Mouse (Mus musculus): ENCODE results near the gene Psmb3. TPM values are rescaled to one million over a fixed set of nuclear protein-coding genes. Genes with fewer than 3 reads are reported as not detected.
"Not testable (repeated sequence)": the region's sequence is repeated elsewhere in the genome, so short reads cannot be mapped to it uniquely, and the experiment has no call there.

The Psmb3 gene
- polyA plus RNA-seq, 1 experiment from 2014 or later = 421 TPM

DNA sequence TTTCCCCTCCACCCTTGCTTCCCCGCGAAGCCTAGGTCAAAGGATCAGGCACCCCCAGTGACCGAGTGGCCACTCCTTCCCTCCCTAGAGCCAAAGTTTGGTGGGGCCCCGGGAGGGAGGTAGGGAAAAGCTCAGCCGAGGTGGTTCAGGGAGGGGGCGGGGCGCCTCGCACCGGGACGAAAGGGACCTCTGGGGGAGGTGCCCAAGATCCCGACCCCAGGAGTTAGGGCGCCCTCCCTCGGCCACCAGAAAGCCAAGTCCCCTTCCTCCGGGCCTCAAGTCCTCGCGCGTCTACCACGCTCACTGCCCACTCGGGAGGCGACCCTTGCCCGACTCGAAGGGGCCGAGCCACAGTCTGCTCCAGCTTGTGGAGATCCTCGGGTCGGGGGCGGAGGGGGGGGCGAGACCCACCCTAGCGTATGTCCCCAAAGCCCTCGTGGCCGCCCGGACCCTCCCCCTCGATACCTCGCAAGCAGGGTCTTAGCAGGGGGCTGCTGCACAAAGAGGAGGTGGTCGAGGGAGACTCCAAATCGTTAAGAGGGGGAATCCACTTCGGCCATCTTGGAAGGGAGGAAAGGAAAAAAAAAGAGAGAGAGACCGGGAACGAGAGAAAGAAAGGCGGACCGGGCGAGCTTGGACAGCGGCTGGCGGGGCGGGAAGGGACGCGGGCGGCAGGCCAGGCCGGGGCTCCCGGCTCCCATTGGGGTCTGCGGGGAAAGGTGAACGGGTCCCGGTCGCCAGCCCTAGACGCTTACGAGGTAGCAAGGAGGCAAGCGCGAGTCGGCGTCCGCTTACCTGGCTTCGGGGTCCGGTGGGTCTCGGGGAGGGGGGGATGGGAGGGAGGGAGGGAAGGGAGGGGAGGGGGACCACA lies 4.2 kb upstream of the Psmb3 start:
- peak overlapping the region; percentile 98 for H3K27ac ChIP-seq
- no peaks in the 10 kb centered on the region for H3K9me3 ChIP-seq
- under 1% methylated on average over 60 of the region's 63 CpGs for WGBS
- H3K4me2 ChIP-seq = peak overlapping the region; percentile 61
- H3K27me3 ChIP-seq (replicated peaks) = no peaks in the 10 kb centered on the region
- peaks cover 57% of the 10 kb centered on the region for H3K4me1 ChIP-seq
- H3K4me3 ChIP-seq = peak overlapping the region; percentile 79
- no peak for ATAC-seq (replicated peaks)
- peak overlapping the region; percentile 93 for H3K9ac ChIP-seq
- H3K36me3 ChIP-seq (replicated peaks) = no peaks in the 10 kb centered on the region

DNA sequence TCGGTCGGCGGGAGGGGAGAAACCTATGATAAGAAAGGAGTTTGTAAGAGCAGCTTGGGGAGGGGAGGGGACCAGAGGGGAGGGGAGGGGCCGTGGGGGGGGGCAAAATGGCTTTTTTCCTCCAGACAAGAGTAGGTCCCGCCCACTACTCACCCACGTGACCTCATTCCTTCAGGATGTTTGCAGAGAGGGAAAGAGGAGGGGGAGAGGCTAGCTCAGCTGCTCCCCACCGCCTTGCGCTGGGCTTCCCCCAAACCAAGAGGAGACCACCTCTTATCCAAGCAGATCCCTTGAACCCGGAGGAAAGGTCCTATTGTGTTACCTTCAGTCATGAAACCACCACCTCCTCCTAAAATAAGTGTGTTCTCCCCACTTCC lies 3.6 kb upstream of the Psmb3 start:
- peak overlapping the region; percentile 98 for H3K27ac ChIP-seq
- H3K36me3 ChIP-seq (replicated peaks) = no peaks in the 10 kb centered on the region
- peak overlapping the region; percentile 61 for H3K4me2 ChIP-seq
- H3K4me3 ChIP-seq = peak overlapping the region; percentile 79
- no peaks in the 10 kb centered on the region for H3K9me3 ChIP-seq
- WGBS = 0% methylated on average over 7 of the region's 9 CpGs
- peak; percentile 24 for ATAC-seq (replicated peaks)
- H3K4me1 ChIP-seq = peaks cover 57% of the 10 kb centered on the region
- H3K9ac ChIP-seq = peak overlapping the region; percentile 93
- no peaks in the 10 kb centered on the region for H3K27me3 ChIP-seq (replicated peaks)

DNA sequence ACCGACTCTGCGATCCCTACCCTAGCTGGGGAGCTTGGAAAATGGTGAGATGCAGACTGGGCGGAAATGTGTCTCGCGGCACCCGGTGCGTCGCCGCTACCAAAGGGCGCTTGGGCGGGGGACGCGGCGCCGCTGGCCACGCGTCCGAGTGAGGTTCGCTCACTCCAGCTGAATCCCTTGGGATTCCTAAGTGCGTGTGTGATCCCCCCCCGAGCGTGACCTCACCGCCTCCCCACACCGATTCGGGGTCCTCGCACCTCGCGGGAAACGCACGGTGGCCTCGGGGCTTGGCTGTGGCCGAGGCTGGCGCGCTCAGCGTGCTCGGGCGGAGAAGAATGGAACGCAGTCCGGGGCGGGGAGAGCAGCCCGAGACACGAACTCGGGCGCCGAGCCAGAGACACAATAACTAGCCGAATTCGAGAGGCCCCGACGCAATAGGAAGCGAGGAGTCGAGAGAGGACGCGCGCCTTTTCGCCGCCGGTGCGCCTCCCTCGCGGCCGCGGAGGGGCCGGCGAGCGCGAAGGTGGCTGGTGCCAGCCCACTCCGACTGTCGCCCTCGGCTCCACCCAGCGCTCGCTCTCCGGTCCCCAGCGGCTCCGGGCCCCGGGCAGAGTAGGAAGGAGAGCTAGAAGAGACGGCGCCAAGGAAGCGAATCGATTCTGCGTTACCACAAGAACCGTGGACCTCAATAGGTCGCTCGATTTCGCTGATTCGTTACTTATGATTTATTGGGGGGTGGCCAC lies 3.0 kb upstream of the Psmb3 start, which contains the start of gene Pcgf2:
Gene Pcgf2, minus strand, starts transcription at position 495 of the 743 bp plus-strand sequence.
- Histone ChIP-seq H3K27me3 (replicated peaks) (no peaks in the 10 kb centered on the region), H3K4me2 (peak within 1 kb of the TSS; percentile 61), H3K4me1 (peaks cover 55% of the 10 kb centered on the region), H3K9me3 (no peaks in the 10 kb centered on the region), H3K27ac (peak within 1 kb of the TSS; percentile 98), H3K4me3 (peak within 1 kb of the TSS; percentile 79), H3K36me3 (replicated peaks) (no peaks in the 10 kb centered on the region), H3K9ac (peak within 1 kb of the TSS; percentile 93)
- under 1% methylated on average over 84 of the region's 85 CpGs for WGBS
- ATAC-seq (replicated peaks) = peak; percentile 8; the same call in 1 of the 2 replicates

DNA sequence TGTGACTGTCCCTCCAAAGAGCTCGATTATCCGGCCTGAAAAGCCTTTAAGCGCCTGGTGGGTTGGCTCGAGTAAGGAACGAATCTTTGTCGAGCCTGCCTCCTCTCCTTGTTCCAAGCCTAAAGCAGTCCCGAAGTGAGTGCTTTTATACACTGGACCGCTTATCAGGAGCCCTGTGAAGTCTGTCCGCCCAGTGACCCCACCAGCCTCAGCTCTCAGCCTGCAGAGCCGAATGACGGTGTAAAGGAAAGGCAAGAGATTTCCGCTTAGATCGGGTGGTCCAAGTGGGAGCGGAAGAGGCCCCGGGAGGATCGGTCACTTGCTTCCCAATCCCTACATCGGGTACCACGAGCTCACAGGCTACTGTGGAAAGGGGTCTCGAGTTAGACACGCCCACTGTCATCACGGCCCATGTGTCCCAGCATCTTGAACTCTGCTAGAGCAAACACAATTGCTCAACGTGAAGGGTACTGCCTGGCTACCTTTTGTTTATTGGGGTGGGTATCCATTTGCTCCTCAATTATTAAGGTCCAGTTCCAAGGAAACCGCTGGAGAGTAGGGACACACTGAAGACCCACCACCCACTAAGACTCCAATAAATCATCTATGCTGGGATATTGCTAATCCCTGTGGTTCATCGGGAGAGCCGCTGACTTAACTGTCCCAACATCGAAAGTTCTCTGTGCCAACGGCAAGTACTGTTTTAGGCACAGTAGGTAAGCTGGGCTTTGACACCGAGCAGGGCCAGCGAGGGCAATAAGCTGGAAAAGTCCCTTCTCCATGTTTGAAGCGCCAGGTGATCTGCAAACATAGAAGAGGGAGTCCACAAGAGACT lies 2.2 kb upstream of the Psmb3 start:
- peak overlapping the region; percentile 79 for H3K4me3 ChIP-seq
- H3K4me1 ChIP-seq = peaks cover 48% of the 10 kb centered on the region
- H3K27me3 ChIP-seq (replicated peaks) = no peaks in the 10 kb centered on the region
- 18% methylated on average over 30 of the region's 30 CpGs for WGBS
- peak overlapping the region; percentile 85 for H3K9ac ChIP-seq
- peak overlapping the region; percentile 61 for H3K4me2 ChIP-seq
- no peak for ATAC-seq (replicated peaks)
- H3K9me3 ChIP-seq = no peaks in the 10 kb centered on the region
- H3K36me3 ChIP-seq (replicated peaks) = peaks cover 5% of the 10 kb centered on the region; the same call in 1 of the 2 replicates
- H3K27ac ChIP-seq = peak overlapping the region; percentile 98

DNA sequence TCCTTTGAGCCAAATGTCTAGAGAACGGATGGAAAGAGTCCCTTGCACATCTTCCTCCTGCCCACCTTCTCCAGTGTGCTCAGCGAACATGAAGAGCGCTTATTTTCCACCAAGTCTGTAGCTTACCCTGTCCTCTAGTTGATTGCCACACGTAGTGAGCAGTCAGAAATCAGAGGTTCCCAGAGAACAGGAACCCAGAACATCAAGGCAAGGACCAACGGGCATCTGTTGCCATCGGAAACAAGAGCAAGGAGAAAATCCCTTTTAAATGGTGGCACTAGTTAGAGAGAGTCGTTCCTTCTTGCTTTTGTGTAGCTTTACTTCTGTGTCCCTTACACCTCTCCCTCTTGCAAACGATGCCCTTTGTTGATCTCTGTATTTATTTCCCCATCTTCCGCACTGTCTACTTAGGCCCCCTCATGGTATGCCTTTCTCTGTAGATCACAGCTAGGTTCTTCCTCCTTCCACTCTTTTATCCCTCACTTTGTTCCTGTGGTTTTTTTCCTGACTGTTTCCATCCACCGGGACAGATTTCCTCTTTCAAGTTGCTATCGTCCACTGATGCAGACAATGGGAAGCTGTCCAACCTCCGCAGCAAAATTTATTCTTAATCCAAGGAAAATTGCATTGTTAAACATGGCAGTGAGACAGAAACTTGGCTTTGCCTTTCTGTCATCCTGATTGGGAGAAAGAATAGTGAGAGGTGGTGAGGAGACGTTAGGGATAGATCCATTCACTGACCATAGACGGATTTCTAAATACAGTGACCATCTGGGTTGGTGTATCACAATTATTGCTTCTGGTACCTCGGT lies 1.4 kb upstream of the Psmb3 start:
- peak overlapping the region; percentile 85; the same call in 1 of the 2 replicates for H3K9ac ChIP-seq
- peaks cover 39% of the 10 kb centered on the region for H3K4me1 ChIP-seq
- no peak for ATAC-seq (replicated peaks)
- WGBS = 43% methylated on average over 15 of the region's 15 CpGs
- no peaks in the 10 kb centered on the region for H3K27me3 ChIP-seq (replicated peaks)
- peaks cover 11% of the 10 kb centered on the region for H3K36me3 ChIP-seq (replicated peaks)
- H3K27ac ChIP-seq = peak overlapping the region; percentile 98
- peak overlapping the region; percentile 79 for H3K4me3 ChIP-seq
- peak overlapping the region; percentile 61 for H3K4me2 ChIP-seq
- H3K9me3 ChIP-seq = no peaks in the 10 kb centered on the region

DNA sequence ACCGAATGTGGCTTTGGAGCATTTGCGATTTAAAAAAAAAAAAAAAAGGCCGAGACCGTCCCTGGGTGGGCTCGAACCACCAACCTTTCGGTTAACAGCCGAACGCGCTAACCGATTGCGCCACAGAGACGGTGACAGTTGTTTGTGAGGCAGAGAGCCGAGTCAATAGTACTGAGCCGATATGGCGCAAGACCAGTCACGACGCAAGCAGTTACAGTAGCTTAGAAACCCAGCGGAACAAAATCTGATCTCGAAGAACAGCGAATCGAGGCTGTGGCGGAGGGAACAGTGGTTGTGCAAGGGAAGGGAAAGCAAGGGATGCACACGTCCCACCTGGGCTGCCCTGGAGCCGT lies 830 bp upstream of the Psmb3 start:
- peaks cover 17% of the 10 kb centered on the region for H3K36me3 ChIP-seq (replicated peaks)
- no peaks in the 10 kb centered on the region for H3K9me3 ChIP-seq
- under 1% methylated on average over 24 of the region's 24 CpGs for WGBS
- peak; percentile 6 for ATAC-seq (replicated peaks)
- peak overlapping the region; percentile 55 for H3K9ac ChIP-seq
- peak overlapping the region; percentile 79 for H3K4me3 ChIP-seq
- H3K27ac ChIP-seq = peak overlapping the region; percentile 98
- H3K27me3 ChIP-seq (replicated peaks) = no peaks in the 10 kb centered on the region
- peaks cover 34% of the 10 kb centered on the region for H3K4me1 ChIP-seq
- H3K4me2 ChIP-seq = peak overlapping the region; percentile 61

DNA sequence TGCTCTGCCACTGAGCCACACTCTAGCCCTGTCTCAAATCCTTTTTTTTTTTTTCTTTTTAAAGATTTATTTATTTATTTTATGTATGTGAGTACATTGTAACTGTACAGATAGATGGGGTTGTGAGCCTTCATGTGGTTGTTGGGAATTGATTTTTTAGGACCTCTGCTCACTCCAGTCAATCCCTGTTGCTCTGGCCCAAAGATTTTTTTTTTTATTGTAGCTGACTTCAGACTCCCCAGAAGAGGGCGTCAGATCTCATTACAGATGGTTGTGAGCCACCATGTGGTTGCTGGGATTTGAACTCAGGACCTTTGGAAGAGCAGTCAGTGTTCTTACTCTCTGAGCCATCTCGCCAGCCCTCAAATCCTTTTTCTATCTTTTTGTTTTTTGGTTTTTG lies 6.9 kb downstream of the Psmb3 start:
- H3K27me3 ChIP-seq (replicated peaks); H3K4me1 ChIP-seq; H3K9me3 ChIP-seq; H3K4me2 ChIP-seq; H3K9ac ChIP-seq; H3K27ac ChIP-seq; H3K4me3 ChIP-seq; ATAC-seq (replicated peaks): not testable (repeated sequence)
- H3K36me3 ChIP-seq (replicated peaks) = peaks cover 38% of the 10 kb centered on the region
- WGBS = 83% methylated on average over 2 of the region's 2 CpGs

DNA sequence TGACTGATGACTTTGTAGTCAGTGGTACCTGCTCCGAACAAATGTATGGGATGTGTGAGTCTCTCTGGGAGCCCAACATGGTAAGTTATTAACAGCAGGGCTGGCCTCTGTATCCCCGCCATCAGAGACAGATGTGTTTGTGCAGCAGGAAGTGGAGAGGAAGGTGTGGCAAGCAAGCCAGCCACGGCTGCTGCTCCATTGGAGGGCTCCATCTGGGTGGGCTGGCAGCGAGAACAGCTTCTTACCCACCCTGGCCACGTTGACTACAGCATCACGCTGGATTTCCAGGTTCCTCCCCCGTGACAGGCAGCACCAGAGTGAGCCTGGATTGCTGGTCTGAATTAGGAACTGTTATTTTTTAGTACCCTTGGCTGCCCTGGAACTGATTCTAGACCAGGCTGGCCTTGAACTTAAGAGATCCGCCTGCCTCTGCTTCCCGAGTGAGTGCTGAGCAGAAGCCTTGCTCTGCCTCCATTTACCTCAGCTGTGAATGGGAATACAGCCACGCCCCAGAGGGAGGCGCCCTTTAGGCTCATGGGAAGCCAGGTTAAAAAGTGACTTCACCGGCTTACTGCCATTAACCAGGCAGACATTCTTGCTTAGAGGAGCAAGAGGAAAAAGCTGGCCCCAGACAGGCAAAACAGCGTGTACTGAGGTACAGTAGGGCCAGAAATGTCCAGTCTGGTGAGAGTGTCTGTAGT lies 8.2 kb downstream of the Psmb3 start:
- 87% methylated on average over 13 of the region's 13 CpGs for WGBS
- no peak overlapping the region for H3K4me3 ChIP-seq
- H3K27me3 ChIP-seq (replicated peaks) = no peaks in the 10 kb centered on the region
- H3K9me3 ChIP-seq = no peaks in the 10 kb centered on the region
- no peak overlapping the region for H3K9ac ChIP-seq
- no peak overlapping the region for H3K27ac ChIP-seq
- H3K4me1 ChIP-seq = no peaks in the 10 kb centered on the region
- peaks cover 32% of the 10 kb centered on the region for H3K36me3 ChIP-seq (replicated peaks)
- H3K4me2 ChIP-seq = no peak overlapping the region
- ATAC-seq (replicated peaks) = no peak

DNA sequence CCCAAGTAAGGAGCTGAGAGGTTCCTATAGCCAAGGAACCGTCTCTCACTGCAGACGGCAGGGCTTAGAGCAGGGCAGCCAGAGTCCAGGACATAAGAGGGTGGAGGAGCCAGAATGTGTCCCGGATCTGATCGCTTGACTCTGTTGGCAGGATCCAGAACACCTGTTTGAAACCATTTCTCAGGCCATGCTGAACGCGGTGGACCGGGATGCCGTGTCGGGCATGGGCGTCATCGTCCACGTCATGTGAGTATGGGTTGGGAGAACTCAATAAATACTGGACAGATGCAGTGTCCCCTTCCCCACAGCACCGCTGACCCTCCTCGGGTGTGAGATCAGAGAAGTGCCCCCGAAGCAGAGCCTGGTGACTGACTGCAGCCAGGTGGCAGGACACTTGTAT lies 9.1 kb downstream of the Psmb3 start:
- H3K9me3 ChIP-seq = no peaks in the 10 kb centered on the region
- peaks cover 29% of the 10 kb centered on the region for H3K36me3 ChIP-seq (replicated peaks)
- no peaks in the 10 kb centered on the region for H3K27me3 ChIP-seq (replicated peaks)
- no peak overlapping the region for H3K4me3 ChIP-seq
- ATAC-seq (replicated peaks) = no peak
- no peaks in the 10 kb centered on the region for H3K4me1 ChIP-seq
- no peak overlapping the region for H3K9ac ChIP-seq
- H3K4me2 ChIP-seq = no peak overlapping the region
- H3K27ac ChIP-seq = no peak overlapping the region
- 94% methylated on average over 15 of the region's 15 CpGs for WGBS

DNA sequence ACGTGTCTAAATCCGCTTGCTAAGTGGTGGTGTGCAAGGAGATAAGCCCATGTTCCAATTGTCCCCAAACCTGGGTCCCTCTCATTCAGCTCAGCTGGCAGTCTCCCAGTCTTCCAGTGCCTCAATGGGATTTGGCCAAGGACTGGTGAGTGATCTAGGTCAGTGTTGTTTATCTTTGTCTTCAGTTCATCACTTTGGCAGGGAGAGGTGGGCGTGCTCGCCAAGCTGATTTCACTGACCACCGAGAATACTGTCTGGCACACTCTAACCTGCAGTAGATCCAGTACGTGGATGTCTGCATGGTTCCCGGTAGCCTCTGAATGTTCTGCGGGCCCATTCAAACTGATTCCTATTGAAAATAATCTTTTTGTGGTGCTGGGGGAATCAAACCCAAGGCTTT lies 10.7 kb downstream of the Psmb3 start:
- Histone ChIP-seq H3K9ac (no peak overlapping the region), H3K27me3 (replicated peaks) (no peaks in the 10 kb centered on the region), H3K4me3 (no peak overlapping the region), H3K27ac (no peak overlapping the region), H3K4me1 (no peaks in the 10 kb centered on the region), H3K4me2 (no peak overlapping the region), H3K36me3 (replicated peaks) (peaks cover 26% of the 10 kb centered on the region), H3K9me3 (no peaks in the 10 kb centered on the region)
- WGBS = 90% methylated on average over 8 of the region's 8 CpGs
- no peak for ATAC-seq (replicated peaks)

DNA sequence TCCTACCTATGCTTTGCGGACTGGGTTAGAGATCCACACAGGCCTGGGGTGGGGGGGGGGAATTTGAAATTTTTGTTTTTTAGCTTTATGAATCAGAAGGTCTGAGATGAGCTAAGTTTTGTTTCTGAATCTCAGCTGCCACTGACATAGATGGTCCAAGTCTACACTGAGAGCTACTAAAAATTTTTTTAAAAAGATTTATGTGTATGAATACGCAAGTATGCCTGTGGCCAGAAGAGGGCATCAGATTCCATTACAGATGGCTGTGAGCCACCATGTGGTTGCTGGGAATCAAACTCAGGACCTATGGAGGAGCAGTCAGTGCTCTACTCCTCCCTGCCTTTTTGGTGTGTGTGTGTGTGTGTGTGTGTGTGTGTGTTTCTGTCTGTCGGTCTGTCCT lies 11.2 kb downstream of the Psmb3 start:
- no peak for ATAC-seq (replicated peaks)
- Histone ChIP-seq H3K4me3 (no peak overlapping the region), H3K9me3 (no peaks in the 10 kb centered on the region), H3K27ac (no peak overlapping the region), H3K36me3 (replicated peaks) (peaks cover 28% of the 10 kb centered on the region), H3K4me2 (no peak overlapping the region), H3K9ac (no peak overlapping the region), H3K4me1 (no peaks in the 10 kb centered on the region), H3K27me3 (replicated peaks) (no peaks in the 10 kb centered on the region)
- over 99% methylated on average over 3 of the region's 3 CpGs for WGBS

Measured in midbrain, embryonic 15.5 days (tissue).